Mouse (Mus musculus): ENCODE results near the gene Mettl1. TPM values are rescaled to one million over a fixed set of nuclear protein-coding genes. Genes with fewer than 3 reads are reported as not detected.

The Mettl1 gene
- polyA plus RNA-seq, 1 experiment from 2014 or later = 37.4 TPM

DNA sequence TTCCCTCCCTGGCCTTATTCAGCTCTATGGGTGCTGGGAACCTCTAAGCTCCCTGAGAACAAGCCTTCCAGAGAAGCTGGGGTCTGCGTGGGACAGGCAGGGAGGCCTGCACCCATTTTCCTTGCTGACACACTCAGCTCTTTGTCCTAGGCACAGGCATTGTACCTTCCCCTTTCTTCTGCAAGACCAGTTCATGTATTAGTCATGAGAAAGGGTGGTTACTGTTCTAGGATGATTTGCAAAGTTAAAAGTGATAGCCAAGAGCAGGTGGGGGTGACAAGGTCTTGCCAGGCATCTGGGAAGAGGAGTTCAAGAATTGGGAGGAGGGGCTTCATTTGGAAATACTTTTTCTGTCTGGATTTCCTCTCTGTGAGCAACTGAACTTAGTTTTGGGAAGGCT is 39.2 kb upstream of the Mettl1 start:
- TF ChIP-seq CTCF (IDR thresholded peaks at IDR 0.05; ENCODE audit: low read depth) = no peak
- no peaks in the 10 kb centered on the region for H3K4me1 ChIP-seq (replicated peaks; ENCODE audit: insufficient read depth, low read length)
- no peaks in the 10 kb centered on the region for H3K9me3 ChIP-seq (replicated peaks; ENCODE audit: low read length)
- H3K27ac ChIP-seq = no peak overlapping the region
- DNase-seq (ENCODE audit: low spot score) = no peak
- H3K36me3 ChIP-seq (ENCODE audit: insufficient read depth, low read length) = peaks cover 25% of the 10 kb centered on the region
- ATAC-seq (replicated peaks; ENCODE audit: low FRiP score, low read depth) = no peak
- H3K27me3 ChIP-seq (ENCODE audit: insufficient read depth, low read length) = no peaks in the 10 kb centered on the region
- no peak overlapping the region for H3K4me2 ChIP-seq (ENCODE audit: low read length)
- H3K4me3 ChIP-seq (replicated peaks; ENCODE audit: low read depth, low read length) = no peak overlapping the region
- H3K9ac ChIP-seq (ENCODE audit: low read depth, low read length) = no peak overlapping the region
- WGBS = 80% methylated on average over 1 of the region's 1 CpGs

DNA sequence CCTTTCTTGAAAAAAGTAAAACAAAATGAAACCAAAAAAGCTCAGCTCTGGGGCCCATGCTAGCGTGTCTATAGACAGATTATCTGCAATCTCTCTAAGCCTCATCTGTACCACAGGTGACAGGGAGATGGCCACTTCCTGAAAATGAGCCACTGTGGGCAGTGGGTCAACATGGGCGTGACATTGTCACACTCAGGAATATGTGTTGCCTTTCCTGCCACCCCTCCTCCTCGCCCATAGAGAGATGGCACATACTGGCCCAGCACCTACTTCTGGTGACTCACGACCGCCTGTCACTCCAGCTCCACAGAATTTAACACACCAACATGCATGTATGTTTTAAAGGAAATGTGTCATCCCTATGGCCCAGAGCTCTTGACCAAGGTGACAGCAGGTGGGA is 38.4 kb upstream of the Mettl1 start:
- DNase-seq (ENCODE audit: low spot score) (no peak), ATAC-seq (replicated peaks; ENCODE audit: low FRiP score, low read depth) (no peak)
- no peaks in the 10 kb centered on the region for H3K27me3 ChIP-seq (ENCODE audit: insufficient read depth, low read length)
- H3K9ac ChIP-seq (ENCODE audit: low read depth, low read length) = no peak overlapping the region
- H3K36me3 ChIP-seq (ENCODE audit: insufficient read depth, low read length) = peaks cover 18% of the 10 kb centered on the region
- H3K4me3 ChIP-seq (replicated peaks; ENCODE audit: low read depth, low read length) = no peak overlapping the region
- H3K4me2 ChIP-seq (ENCODE audit: low read length) = no peak overlapping the region
- no peak overlapping the region for H3K27ac ChIP-seq
- no peak for TF ChIP-seq CTCF (IDR thresholded peaks at IDR 0.05; ENCODE audit: low read depth)
- 88% methylated on average over 5 of the region's 5 CpGs for whole genome bisulfite sequencing
- no peaks in the 10 kb centered on the region for H3K4me1 ChIP-seq (replicated peaks; ENCODE audit: insufficient read depth, low read length)
- H3K9me3 ChIP-seq (replicated peaks; ENCODE audit: low read length) = no peaks in the 10 kb centered on the region

DNA sequence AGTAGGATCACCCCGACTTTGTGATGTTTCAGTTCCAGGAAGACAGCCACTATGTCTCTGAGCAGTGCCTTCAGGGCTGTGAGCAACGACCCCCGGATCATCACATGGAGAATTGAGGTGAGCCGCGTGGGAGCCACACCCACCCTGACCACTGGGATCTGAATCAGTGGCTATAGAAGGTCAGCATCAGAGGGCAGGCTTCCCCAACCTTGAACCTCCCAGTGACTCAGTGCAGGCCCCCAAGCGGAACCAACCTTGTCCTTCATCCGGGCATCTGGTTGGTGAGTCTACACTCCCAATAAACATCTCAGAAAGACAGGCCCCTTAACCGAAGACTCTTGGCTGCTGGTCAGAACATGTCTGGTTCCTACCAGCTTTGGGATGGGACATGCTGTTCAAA is 37.9 kb upstream of the Mettl1 start:
- Histone ChIP-seq H3K27ac (no peak overlapping the region), H3K36me3 (ENCODE audit: insufficient read depth, low read length) (peaks cover 13% of the 10 kb centered on the region), H3K4me2 (ENCODE audit: low read length) (no peak overlapping the region), H3K27me3 (ENCODE audit: insufficient read depth, low read length) (no peaks in the 10 kb centered on the region), H3K9ac (ENCODE audit: low read depth, low read length) (no peak overlapping the region), H3K4me1 (replicated peaks; ENCODE audit: insufficient read depth, low read length) (no peaks in the 10 kb centered on the region), H3K9me3 (replicated peaks; ENCODE audit: low read length) (no peaks in the 10 kb centered on the region), H3K4me3 (replicated peaks; ENCODE audit: low read depth, low read length) (no peak overlapping the region)
- 71% methylated on average over 8 of the region's 8 CpGs for WGBS
- TF ChIP-seq CTCF (IDR thresholded peaks at IDR 0.05; ENCODE audit: low read depth) = no peak
- DNase-seq (ENCODE audit: low spot score) = no peak
- no peak for ATAC-seq (replicated peaks; ENCODE audit: low FRiP score, low read depth)

DNA sequence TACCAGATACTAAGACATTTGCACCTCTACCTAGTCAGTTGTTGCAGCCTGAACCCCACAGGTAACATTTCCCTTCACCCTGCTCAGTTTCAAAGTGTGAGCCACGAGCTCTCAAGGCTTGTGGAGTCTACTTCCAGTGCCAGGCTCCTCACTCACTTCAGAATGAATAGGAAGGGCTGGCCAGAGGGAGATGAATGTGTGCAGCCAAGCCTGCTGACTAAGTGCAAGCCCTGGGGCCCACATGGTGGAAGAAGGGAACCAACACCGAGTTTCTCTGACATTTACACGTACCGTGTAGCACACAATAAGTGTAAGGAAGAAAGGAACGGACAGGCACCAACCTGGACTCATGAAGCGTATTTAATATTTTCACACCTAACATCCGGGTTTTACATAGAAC is 37.4 kb upstream of the Mettl1 start:
- WGBS = 69% methylated on average over 7 of the region's 7 CpGs
- no peak for TF ChIP-seq CTCF (IDR thresholded peaks at IDR 0.05; ENCODE audit: low read depth)
- peaks cover 8% of the 10 kb centered on the region; the same call in 1 of the 2 replicates for H3K36me3 ChIP-seq (ENCODE audit: insufficient read depth, low read length)
- ATAC-seq (replicated peaks; ENCODE audit: low FRiP score, low read depth) (no peak), DNase-seq (ENCODE audit: low spot score) (no peak)
- H3K27ac ChIP-seq = no peak overlapping the region
- no peak overlapping the region for H3K4me2 ChIP-seq (ENCODE audit: low read length)
- no peak overlapping the region for H3K4me3 ChIP-seq (replicated peaks; ENCODE audit: low read depth, low read length)
- H3K9ac ChIP-seq (ENCODE audit: low read depth, low read length) = no peak overlapping the region
- H3K9me3 ChIP-seq (replicated peaks; ENCODE audit: low read length) = no peaks in the 10 kb centered on the region
- H3K4me1 ChIP-seq (replicated peaks; ENCODE audit: insufficient read depth, low read length) = no peaks in the 10 kb centered on the region
- H3K27me3 ChIP-seq (ENCODE audit: insufficient read depth, low read length) = no peaks in the 10 kb centered on the region

DNA sequence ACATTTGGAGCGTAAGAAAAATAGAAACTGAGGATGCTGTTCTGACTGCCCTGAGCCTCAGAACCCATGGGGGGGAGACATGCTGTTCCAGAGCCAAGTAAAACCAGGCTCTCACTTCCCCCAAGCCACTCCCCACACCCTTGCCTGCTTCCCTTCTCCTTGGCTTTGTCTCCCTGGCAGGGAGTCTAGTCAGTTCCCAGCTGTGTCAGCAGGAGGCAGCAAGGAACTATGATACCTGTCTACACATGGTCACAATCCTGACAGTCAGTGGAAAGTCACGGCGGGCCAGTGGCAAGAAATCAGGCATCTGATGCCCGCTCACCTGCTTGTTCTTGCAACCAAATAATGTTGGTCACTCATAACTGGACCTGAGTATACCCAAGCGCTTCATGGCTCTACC is 24.7 kb upstream of the Mettl1 start:
- Histone ChIP-seq H3K9ac (ENCODE audit: low read depth, low read length) (no peak overlapping the region), H3K4me2 (ENCODE audit: low read length) (no peak overlapping the region), H3K4me3 (replicated peaks; ENCODE audit: low read depth, low read length) (no peak overlapping the region), H3K9me3 (replicated peaks; ENCODE audit: low read length) (no peaks in the 10 kb centered on the region), H3K27ac (no peak overlapping the region), H3K4me1 (replicated peaks; ENCODE audit: insufficient read depth, low read length) (no peaks in the 10 kb centered on the region), H3K36me3 (ENCODE audit: insufficient read depth, low read length) (no peaks in the 10 kb centered on the region), H3K27me3 (ENCODE audit: insufficient read depth, low read length) (no peaks in the 10 kb centered on the region)
- DNase-seq (ENCODE audit: low spot score) = peak; percentile 47
- no peak; the same call in 1 of the 2 replicates for ATAC-seq (replicated peaks; ENCODE audit: low FRiP score, low read depth)
- TF ChIP-seq CTCF (IDR thresholded peaks at IDR 0.05; ENCODE audit: low read depth) = peak; percentile 64
- WGBS = 55% methylated on average over 5 of the region's 5 CpGs

DNA sequence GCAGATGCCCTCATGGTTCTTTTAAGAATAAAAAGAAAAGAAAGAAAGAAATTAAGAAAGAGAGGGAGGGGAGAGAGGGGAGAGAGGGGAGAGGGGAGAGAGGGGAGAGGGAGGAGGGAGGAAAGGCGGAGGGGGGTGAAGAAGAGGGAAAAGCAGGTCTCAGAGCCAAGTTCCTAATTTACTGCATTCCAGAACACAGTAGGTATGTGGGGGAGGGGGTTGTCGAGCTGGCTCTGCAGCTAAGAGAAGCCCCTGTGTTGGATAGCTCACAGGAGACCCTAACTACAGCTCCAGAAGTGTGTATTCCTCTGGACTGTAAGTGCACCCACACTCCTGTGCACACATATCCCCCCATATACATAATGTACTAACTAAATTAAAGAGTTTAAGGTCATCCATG is 24.1 kb upstream of the Mettl1 start:
- WGBS = 6% methylated on average over 2 of the region's 2 CpGs
- Histone ChIP-seq H3K27ac (no peak overlapping the region), H3K9ac (ENCODE audit: low read depth, low read length) (no peak overlapping the region), H3K9me3 (replicated peaks; ENCODE audit: low read length) (no peaks in the 10 kb centered on the region), H3K4me3 (replicated peaks; ENCODE audit: low read depth, low read length) (no peak overlapping the region), H3K4me1 (replicated peaks; ENCODE audit: insufficient read depth, low read length) (no peaks in the 10 kb centered on the region), H3K4me2 (ENCODE audit: low read length) (no peak overlapping the region), H3K27me3 (ENCODE audit: insufficient read depth, low read length) (no peaks in the 10 kb centered on the region), H3K36me3 (ENCODE audit: insufficient read depth, low read length) (no peaks in the 10 kb centered on the region)
- no peak for TF ChIP-seq CTCF (IDR thresholded peaks at IDR 0.05; ENCODE audit: low read depth)
- ATAC-seq (replicated peaks; ENCODE audit: low FRiP score, low read depth) = no peak
- DNase-seq (ENCODE audit: low spot score) = no peak

DNA sequence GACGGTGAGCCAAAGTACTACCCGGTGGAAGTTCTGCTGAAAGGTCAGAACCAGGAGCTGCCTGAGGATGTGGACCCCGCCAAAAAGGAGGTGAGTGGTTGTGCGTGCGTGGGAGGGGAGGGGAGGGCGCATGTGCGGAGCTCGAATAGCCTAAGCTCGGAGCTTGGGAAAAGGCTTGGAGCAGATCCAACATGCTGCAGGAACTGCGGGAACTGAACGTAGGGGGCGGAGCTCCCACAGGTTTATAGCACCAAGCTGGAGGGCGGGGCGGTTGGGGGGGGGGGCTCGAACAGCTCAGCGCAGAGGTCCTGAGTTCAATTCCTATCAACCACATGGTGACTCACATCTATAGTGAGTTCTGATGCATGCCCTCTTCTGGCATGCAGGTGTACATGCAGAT is 22.8 kb upstream of the Mettl1 start:
- Histone ChIP-seq H3K36me3 (ENCODE audit: insufficient read depth, low read length) (0 out of 2 replicates have a peak, but pooled peaks cover 12% of the 10 kb centered on the region), H3K27me3 (ENCODE audit: insufficient read depth, low read length) (no peaks in the 10 kb centered on the region), H3K9ac (ENCODE audit: low read depth, low read length) (no peak overlapping the region), H3K4me2 (ENCODE audit: low read length) (no peak overlapping the region), H3K9me3 (replicated peaks; ENCODE audit: low read length) (no peaks in the 10 kb centered on the region), H3K4me3 (replicated peaks; ENCODE audit: low read depth, low read length) (no peak overlapping the region), H3K27ac (no peak overlapping the region), H3K4me1 (replicated peaks; ENCODE audit: insufficient read depth, low read length) (no peaks in the 10 kb centered on the region)
- peak; percentile 15; the same call in 1 of the 2 replicates for TF ChIP-seq CTCF (IDR thresholded peaks at IDR 0.05; ENCODE audit: low read depth)
- 59% methylated on average over 16 of the region's 16 CpGs for WGBS
- ATAC-seq (replicated peaks; ENCODE audit: low FRiP score, low read depth) (no peak), DNase-seq (ENCODE audit: low spot score) (no peak)
